Mouse (Mus musculus): ENCODE results near the gene Otulinl. TPM values are rescaled to one million over a fixed set of nuclear protein-coding genes. Genes with fewer than 3 reads are reported as not detected.

The Otulinl gene
- polyA plus RNA-seq, 1 experiment: 17.8 TPM

GRCm38 (mm10) chr15:27645250-27645649, 36.1 kb downstream of the Otulinl start:
- Histone ChIP-seq H3K27ac (ENCODE audit: insufficient read depth, low read length) (no peak overlapping the region), H3K4me3 (ENCODE audit: insufficient read depth, low read length) (no peak overlapping the region), H3K4me1 (ENCODE audit: control insufficient read depth, insufficient read depth, low read length) (no peaks in the 10 kb centered on the region)
- TF ChIP-seq POLR2A (IDR thresholded peaks at IDR 0.05; ENCODE audit: extremely low read depth, insufficient read depth, low read length) (no peak), CTCF (IDR thresholded peaks at IDR 0.05; ENCODE audit: extremely low read depth, insufficient read depth, low read length) (no peak)

GRCm38 (mm10) chr15:27642895-27643294, 38.5 kb downstream of the Otulinl start:
- Histone ChIP-seq H3K27ac (ENCODE audit: insufficient read depth, low read length) (no peak overlapping the region), H3K4me3 (ENCODE audit: insufficient read depth, low read length) (no peak overlapping the region), H3K4me1 (ENCODE audit: control insufficient read depth, insufficient read depth, low read length) (no peaks in the 10 kb centered on the region)
- TF ChIP-seq POLR2A (IDR thresholded peaks at IDR 0.05; ENCODE audit: extremely low read depth, insufficient read depth, low read length): no peak
- TF ChIP-seq CTCF (IDR thresholded peaks at IDR 0.05; ENCODE audit: extremely low read depth, insufficient read depth, low read length): peak; percentile 71

- Histone ChIP-seq H3K4me1 (ENCODE audit: control insufficient read depth, insufficient read depth, low read length) (no peaks in the 10 kb centered on the region), H3K4me3 (ENCODE audit: insufficient read depth, low read length) (no peak overlapping the region)
Observed at GRCm38 (mm10) chr15:27641171-27641570, 40.2 kb downstream of the Otulinl start.

DNA sequence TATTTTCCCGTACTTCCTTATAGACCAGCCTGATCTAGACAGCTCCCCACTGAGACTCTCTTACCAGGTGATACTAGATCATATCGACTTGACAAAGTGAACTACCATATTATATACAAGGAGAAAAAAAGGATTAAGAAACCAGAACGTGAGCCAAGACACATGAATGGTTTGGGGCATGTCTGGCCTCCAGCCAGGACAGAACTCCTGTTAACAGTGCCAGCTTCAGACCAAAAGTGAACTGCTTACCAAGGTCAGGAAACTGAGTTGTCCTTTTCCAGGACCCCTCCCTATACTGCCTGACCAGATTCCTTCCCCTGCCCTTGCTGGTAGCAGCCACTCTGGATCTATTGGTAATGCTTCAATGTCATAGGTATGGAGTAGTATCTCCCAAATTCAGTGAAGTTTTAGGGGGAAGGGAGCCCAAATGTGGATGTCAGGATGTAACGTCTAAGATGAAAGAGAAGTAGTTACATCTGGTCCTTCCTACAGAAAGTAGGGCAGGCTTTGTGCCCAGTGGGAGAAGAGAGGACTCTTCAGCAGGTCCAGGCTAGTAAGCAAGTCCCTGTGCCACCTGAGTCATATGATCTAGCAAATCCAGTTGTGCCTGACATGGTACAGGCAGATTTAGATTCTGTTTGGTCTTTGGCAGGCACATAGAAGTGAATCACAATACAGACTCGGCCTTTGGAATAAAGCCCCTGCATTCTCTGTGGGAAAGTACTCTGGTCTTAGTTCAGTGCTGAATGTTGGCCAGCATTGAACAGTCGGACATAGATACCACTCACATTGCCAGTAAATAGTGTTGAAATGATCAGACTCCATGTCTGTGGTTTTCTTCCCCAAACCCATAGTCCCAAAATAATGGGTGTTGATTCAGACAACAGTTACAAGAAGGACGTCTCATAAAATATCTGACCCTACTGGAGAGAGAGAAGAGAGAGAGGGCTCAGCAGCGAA, 47.2 kb downstream of the Otulinl start:
- H3K4me1 ChIP-seq (ENCODE audit: control insufficient read depth, insufficient read depth, low read length): peaks cover 4% of the 10 kb centered on the region; the same call in 1 of the 2 replicates

More at GRCm38 (mm10) chr15:27641171-27641570, 40.2 kb downstream of the Otulinl start:
- H3K27ac ChIP-seq (ENCODE audit: insufficient read depth, low read length): no peak overlapping the region
- TF ChIP-seq CTCF (IDR thresholded peaks at IDR 0.05; ENCODE audit: extremely low read depth, insufficient read depth, low read length) (no peak), POLR2A (IDR thresholded peaks at IDR 0.05; ENCODE audit: extremely low read depth, insufficient read depth, low read length) (no peak)

DNA sequence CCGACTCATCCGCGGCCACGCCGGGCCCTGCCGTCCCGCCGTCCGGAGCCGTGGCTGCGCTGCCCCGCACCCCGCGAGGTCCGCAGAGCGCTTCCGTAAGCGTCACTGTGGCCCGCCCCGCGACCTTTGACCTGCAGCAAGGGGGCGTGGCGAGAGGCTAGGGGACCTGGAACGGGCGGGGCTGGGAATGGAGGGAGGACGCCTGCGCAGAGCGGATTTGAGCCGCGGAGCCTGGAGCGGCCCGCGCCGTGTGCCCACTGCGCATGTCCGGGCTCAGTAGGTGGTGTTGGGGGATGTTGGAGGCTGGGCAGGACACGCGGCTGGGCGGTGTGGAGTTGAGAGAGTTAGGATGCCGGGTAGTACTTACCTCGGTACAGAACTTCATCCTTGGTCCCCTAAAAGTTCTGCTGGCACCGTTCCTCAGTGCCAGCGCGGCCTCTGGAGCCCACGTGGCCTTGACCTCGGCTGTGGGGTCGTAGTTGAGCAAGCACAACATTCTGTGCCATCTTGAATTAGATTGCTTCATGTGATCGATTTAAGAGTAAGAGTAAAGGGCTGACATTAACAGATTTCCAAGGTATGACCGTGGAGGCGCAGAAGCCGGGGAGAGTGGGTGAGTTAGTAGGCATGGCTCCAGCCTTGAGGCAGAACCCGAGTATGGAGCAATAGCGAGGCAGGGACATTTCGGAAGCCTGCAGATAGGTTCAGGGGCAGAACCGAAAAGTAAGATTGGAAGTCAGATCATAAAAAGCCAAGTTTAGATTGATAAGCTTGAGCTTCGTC, 50.6 kb downstream of the Otulinl start, which contains the start of gene Otulin:
TSS of gene Otulin (minus strand) at position 93 of the 783 bp plus-strand sequence.
- H3K4me1 ChIP-seq (ENCODE audit: control insufficient read depth, insufficient read depth, low read length): peaks cover 7% of the 10 kb centered on the region
- H3K27ac ChIP-seq (ENCODE audit: insufficient read depth, low read length): peak within 1 kb of the TSS; percentile 75; the same call in 1 of the 2 replicates
- TF ChIP-seq POLR2A (IDR thresholded peaks at IDR 0.05; ENCODE audit: extremely low read depth, insufficient read depth, low read length): peak; percentile 55; the same call in 1 of the 2 replicates
- no peak for TF ChIP-seq CTCF (IDR thresholded peaks at IDR 0.05; ENCODE audit: extremely low read depth, insufficient read depth, low read length)
- peak within 1 kb of the TSS; percentile 59 for H3K4me3 ChIP-seq (ENCODE audit: insufficient read depth, low read length)

More for the DNA sequence above, 47.2 kb downstream of the Otulinl start:
- Histone ChIP-seq H3K27ac (ENCODE audit: insufficient read depth, low read length) (no peak overlapping the region), H3K4me3 (ENCODE audit: insufficient read depth, low read length) (no peak overlapping the region)
- TF ChIP-seq CTCF (IDR thresholded peaks at IDR 0.05; ENCODE audit: extremely low read depth, insufficient read depth, low read length) (no peak), POLR2A (IDR thresholded peaks at IDR 0.05; ENCODE audit: extremely low read depth, insufficient read depth, low read length) (no peak)

DNA sequence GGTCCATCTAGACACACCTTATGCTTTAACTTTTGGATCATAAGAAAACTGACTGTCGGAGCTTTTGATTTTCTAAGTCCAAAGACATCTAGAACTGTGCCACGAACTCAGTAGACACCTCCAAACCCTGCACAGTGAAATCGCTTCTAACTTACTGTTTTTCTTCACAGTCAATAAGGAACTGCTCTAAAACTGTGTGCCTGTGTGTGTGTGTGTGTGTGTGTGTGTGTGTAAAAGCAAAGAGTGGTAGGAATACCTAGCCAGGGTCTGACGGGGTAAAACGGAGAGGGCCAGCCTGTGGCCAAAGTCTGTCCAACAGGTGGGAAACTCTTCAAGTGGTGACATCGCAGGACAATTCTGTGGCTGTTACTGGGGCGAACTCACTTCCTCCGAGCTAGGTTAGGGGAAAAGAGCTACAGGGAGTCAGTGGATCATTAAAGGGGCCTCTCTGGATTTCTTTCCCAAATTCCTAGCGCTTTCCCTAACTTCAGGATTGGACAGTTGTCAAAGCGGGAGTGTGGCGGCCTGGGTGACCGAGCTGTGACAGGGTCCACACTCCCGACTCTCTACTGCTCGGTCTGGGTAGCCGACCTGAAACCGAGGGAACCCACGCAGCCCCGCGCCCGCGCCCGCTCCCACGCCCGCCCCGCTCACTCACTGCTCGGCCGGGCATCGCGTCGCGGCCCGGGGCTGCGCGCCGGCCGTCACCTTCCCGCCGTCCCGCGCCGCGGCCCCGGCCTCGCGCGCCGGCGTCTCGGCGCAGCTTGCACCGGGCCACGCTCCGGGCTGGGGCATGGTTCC, 51.4 kb downstream of the Otulinl start:
- Histone ChIP-seq H3K4me1 (ENCODE audit: control insufficient read depth, insufficient read depth, low read length) (peaks cover 7% of the 10 kb centered on the region), H3K4me3 (ENCODE audit: insufficient read depth, low read length) (peak overlapping the region; percentile 59), H3K27ac (ENCODE audit: insufficient read depth, low read length) (no peak overlapping the region)
- TF ChIP-seq CTCF (IDR thresholded peaks at IDR 0.05; ENCODE audit: extremely low read depth, insufficient read depth, low read length): no peak
- no peak for TF ChIP-seq POLR2A (IDR thresholded peaks at IDR 0.05; ENCODE audit: extremely low read depth, insufficient read depth, low read length)

GRCm38 (mm10) chr15:27629046-27629445, 52.3 kb downstream of the Otulinl start:
- Histone ChIP-seq H3K4me1 (ENCODE audit: control insufficient read depth, insufficient read depth, low read length) (peaks cover 7% of the 10 kb centered on the region), H3K27ac (ENCODE audit: insufficient read depth, low read length) (no peak overlapping the region), H3K4me3 (ENCODE audit: insufficient read depth, low read length) (no peak overlapping the region; the same call in 1 of the 2 replicates)
- TF ChIP-seq POLR2A (IDR thresholded peaks at IDR 0.05; ENCODE audit: extremely low read depth, insufficient read depth, low read length) (no peak), CTCF (IDR thresholded peaks at IDR 0.05; ENCODE audit: extremely low read depth, insufficient read depth, low read length) (no peak)

DNA sequence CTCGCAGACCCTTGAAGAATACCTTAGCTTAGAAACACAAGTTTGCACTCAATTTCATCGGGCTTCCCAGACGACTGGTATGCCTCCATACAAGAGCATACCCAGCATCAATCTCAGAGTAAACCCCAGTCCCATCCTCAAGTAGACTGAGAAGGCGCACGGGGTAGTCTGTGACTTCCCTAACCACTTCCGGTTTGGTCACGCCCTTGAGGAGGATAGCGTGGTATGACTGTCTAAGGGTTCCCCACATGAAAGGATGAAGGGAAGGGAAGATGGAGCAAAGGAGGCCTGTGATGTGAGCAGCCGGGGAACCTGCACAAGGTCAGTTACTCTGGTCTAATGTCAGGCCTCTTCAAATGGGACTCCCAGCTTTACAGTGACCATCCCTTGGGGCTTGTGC, 53.6 kb downstream of the Otulinl start:
- Histone ChIP-seq H3K4me3 (ENCODE audit: insufficient read depth, low read length) (no peak overlapping the region), H3K27ac (ENCODE audit: insufficient read depth, low read length) (no peak overlapping the region), H3K4me1 (ENCODE audit: control insufficient read depth, insufficient read depth, low read length) (peaks cover 7% of the 10 kb centered on the region)
- TF ChIP-seq CTCF (IDR thresholded peaks at IDR 0.05; ENCODE audit: extremely low read depth, insufficient read depth, low read length) (no peak), POLR2A (IDR thresholded peaks at IDR 0.05; ENCODE audit: extremely low read depth, insufficient read depth, low read length) (no peak)
